Mouse (Mus musculus) left cerebral cortex, adult 8-10 months (tissue): ENCODE results near the gene Pcdh9. TPM values are rescaled to one million over a fixed set of nuclear protein-coding genes. Genes with fewer than 3 reads are reported as not detected.
A peak's percentile ranks its signal among the peaks of the same experiment; 100 is the strongest.

ENCODE experiments used
- DNase-seq, 2 experiments: peaks; one replicate each; pipeline ENCODE4 v3.0.0; 2022; ENCODE audit warnings: low spot score in 2 of 2
- total RNA-seq, 4 experiments: library from RNA; stranded (reverse); gene quantifications; 2 replicates each; pipeline ENCODE4 v1.2.4; 2022

The Pcdh9 gene
- total RNA-seq, 4 experiments from 2014 or later, result 170 to 200 (median 175) TPM

DNA sequence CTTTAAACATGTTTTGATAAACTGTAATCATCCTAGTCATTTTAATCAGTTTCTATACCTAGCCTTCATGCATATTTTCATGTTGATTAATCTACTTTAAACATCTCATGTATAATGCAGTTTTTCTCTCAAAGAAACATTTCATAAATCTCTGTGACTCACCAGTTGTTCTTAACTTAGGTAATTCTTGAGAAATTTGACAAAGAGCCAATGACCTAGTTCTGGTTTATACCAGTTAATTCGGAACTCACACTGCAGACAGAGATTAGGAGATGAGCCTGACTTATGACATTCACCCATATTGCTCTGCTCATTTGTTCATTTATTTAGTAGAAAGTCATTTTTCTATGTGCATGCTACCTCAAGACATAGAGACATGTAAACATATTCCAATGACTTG, 328.9 kb downstream of the Pcdh9 start:
- no peak for DNase-seq

GRCm38 (mm10) chr14:93553771-93554170, 336.7 kb downstream of the Pcdh9 start:
- DNase-seq, result no peak

DNA sequence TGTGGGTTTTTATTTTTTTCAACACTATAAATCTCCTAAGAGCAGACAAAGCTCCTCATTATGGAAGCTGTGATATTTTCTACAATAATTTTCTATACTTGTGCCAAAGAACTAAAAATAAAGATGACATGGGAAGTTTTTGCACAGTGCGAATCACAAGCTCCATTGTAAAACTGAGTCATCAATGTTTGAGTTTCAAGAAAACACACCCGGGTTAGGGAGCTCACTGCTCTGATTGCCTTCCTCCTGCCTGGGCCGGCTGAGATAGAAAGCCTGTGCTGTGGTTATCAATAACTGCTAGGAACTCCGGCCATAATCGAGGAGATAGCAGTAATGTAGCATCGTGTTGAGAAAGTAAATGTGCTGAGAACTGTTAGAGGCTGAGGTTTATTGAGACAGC, 344.9 kb downstream of the Pcdh9 start:
- no peak for DNase-seq

DNA sequence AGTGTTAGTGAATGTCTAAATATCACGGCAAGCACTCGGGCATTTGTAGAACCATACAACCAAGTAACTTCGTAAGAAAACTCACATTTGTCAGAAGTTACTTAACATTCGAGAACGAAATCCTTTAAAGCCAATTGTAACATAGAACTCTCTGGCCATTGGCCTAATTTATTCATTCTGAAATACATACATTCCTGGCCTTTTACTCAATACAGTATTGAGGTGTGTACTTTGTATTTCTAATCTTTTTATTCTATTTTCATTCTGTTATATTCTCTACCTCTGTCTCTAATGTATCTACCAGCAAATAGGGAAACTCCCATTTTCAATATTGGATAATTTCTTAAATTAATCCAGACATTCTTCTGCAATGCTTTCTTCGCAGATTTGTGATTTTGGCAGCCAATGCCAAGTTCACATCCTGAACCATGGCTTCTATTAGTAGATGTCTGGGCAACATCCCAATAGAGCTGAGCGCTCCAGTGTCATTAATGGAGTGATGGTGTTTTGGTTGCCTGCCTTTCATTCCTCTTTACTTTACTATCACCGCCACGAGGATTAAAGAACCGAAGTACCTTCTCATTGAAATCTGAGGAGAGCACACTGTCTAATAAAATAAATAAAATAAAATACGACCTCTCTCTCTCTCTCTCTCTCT, 346.4 kb downstream of the Pcdh9 start:
- DNase-seq, result no peak

DNA sequence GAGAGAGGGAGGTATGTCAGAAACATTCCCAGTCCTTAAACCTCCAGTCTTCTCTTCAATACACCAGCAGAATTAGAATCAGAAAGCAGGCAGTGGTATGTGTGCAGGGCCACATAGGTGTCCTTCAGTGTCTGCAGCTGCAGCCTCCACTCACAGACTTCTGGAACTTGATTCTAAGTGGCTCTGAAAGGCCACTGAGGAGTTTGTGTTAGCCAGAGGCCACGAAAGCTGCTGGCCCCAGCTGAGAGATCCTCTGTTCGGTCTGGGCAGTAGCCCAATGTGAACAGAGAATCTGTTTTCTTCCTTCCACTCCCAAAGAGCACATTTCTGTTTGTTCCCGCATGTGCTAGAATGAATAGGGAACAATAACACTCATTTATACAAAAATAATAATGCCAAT, 346.9 kb downstream of the Pcdh9 start:
- DNase-seq, result peak in 1 of 2 experiments; percentile 63

GRCm38 (mm10) chr14:93534928-93535327, 355.6 kb downstream of the Pcdh9 start:
- no peak for DNase-seq

DNA sequence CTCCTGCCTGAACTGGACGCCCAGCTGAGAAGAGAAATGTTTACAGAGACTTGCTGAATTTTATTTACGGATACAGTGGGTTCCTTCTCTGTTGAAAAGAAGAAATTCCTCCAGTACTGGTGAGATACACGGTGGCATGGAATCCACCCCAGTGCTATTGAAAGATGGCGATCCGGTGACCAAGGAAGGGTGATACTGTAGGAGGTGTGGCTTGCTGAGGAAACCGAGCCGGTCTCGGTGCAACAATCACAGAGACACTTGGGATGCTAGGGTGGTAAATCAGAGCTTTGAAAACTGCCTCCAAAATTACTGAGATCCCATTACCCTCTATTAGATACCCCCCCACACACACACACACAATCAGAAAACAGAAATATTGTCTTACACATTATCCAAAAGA, 367.0 kb downstream of the Pcdh9 start:
- no peak for DNase-seq

DNA sequence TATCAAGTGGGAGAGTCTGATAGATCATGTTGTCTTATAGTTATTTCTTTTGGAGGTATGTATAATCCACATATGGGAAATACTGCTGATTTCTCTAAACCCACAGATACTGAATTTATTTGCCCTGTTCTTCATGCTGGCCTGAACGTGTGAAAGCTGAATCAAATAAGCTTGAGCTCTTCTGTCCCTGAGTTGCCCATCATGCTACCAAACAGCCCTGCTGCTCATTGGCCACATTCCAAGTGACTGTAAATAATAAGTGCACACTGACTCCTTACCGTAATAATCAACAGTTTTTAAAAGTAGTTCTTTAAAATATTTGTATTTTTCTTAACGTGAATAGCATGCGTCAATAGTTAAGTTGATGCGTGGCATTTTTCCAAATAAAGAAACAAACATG, 370.3 kb downstream of the Pcdh9 start:
- DNase-seq, result no peak

DNA sequence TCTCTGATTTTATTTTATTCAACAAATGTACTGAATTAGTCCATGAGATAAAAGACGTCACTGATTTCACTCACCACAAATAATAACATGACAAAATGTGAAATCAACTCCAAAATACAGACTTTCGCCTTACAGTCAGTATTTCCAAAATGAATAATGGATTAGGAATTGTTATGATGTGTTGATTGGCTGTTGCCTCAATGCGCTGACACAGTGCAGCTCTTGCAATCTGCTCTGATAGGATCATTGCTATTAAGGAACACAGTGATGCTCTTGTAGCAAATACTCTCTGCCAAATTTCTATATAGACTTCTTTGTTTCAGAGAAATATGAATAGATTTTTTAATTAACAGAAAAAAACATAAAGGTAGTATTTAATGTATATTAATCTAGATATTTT, 373.8 kb downstream of the Pcdh9 start:
- no peak for DNase-seq

GRCm38 (mm10) chr14:93506107-93506506, 384.4 kb downstream of the Pcdh9 start:
- no peak for DNase-seq

DNA sequence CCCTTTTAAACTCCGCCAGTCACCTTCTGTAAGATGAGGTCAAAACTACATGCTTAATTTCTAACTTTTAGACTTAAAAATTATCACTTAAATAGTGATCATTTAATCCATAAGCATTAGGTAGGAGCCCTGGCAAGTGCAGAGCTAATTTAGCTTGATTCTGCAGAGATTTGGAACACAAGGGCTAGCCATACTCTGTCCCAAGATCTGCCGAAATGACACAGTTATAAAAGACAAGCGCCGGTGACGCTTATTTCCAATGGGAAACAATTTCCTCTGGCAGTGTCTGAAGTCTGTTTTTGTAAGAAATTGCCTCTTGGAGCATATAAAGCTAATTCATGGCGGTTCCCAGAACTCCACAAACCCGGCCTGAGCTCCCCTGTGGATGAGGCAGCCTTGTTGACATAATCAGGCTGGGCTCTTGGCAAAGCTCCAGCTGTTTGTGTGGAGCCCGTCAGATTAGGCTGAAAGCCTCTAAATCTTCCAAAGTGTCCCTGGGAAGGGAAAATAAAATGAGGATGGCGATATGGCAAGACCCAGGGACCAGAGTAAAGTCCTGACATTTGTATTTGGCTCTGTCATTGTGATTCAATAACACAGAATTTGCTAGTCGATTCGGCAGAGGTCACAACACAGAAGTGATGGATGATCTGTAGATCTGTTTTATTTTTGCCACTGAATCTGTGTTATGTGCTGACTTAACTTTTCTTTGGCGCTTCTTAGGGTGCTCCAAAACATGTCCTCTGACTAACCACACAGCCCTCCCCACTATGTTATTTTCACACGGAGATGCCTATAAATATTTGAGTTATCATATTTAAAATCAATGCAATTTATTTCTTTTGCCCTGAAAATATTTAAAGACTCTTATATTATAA, 391.4 kb downstream of the Pcdh9 start:
- peak in 1 of 2 experiments; percentile 32 for DNase-seq

DNA sequence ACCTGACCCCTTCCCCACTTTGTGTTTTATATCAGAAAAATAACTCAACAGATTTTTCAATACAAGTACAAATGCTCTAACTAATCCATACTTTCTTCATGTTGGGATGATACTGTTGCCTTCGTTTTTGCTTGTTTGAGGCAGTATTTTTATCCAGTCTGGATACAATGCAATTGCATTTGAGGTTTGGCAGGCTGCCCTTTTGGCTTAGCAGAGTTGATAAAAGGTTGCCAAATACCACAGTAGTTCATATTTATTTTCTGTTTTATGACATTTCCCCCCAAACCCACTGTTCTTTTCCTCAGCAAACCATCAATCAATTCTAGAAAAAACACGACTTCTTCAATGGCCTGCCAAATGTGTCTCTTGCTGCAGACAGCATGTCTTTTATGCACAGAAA, 415.5 kb downstream of the Pcdh9 start:
- no peak for DNase-seq

DNA sequence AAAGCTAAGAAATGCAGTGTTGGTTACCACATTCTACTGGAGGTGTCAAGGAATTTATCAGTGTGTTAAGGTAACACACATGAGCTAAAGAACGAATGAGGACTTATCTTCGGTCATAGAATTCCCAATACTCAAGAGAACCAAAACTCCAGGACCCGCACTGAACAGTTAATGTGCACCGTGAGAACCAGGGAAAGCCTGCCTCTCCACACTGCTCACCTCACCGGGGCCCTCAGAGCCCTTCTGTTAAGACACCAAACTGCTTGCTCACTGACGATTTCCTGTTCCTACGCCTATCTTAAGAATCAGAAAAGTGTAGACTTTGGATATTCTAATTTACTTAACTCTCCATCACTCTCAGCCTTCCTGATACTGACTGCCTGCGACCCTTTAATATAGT, 418.0 kb downstream of the Pcdh9 start:
- DNase-seq, result no peak

- no peak for DNase-seq
Observed at GRCm38 (mm10) chr14:93463360-93463892, 427.1 kb downstream of the Pcdh9 start.

DNA sequence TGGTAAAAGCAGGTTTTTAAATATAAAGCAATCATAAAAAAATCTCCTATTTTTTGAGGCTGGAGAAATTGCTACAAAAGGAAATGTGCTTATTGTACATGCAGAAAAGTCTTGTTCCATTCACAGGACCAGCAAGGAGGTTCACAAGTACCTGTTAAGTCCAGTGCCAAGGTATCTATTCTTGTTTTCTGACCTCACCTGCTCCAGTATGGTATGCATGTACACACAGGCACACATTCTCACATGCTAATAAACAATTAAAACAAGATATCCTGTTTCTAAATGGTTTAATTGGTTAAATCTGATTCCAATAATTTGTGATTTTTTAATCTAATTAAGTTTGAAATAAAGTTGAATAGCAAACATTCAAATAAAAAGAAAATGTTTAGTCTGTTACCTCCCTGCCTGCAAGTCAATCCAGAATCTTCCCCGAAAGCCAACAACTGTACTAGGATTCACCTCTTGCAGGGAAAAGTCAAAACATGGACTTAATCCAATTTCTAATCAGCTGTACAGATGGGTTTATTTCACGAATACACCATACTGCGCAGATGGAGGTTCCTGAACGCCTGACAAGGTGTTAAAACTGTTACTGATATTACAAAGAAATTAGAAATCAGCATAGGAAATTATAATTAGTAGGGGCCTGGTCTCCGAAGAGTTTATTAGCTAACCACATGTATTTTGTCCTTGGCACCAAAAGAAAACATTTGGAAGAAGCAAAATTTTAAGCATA, 439.4 kb downstream of the Pcdh9 start:
- DNase-seq, result no peak

GRCm38 (mm10) chr14:93441852-93442251, 448.6 kb downstream of the Pcdh9 start:
- no peak for DNase-seq

DNA sequence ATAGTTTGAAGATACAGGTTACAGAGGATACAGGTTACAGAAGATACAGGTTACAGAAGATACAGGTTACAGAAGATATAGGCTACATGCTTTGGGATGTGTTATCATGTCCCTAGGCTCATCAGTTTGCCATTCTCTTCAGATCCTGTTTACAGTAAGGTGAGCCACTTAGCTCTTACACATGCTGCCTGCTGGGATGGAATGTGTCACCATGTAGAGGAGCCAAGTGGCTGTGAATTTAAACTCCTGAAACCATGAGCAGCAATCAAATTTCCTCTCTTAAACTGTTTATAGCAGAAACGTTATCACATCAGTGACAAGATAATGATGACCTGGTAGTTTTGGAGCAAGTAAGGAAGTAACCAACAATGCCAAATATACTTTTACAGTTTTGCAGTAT, 453.3 kb downstream of the Pcdh9 start:
- DNase-seq, result no peak

DNA sequence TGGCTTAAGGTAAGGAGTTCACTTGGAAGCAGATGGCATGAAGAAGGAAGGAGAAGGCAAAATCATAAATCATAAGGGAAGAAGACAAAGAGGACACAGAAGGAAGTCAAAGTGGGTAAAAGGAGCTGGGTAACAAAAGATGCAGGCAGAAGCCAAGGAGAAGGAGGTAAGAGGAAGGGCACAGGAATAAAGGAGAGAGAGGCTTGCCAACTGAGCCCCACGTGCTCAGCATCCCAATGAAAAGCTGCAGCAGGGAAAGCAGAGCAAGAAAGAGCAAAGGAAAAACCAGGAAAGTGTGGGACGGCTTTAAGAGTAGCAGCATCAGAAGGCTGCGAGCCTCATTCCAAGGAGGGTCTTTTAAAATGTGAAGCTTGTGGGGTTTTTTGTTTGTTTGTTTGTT, 473.7 kb downstream of the Pcdh9 start:
- DNase-seq, result peak; percentile 18 to 23

GRCm38 (mm10) chr14:93415496-93415895, 475.0 kb downstream of the Pcdh9 start:
- no peak for DNase-seq

DNA sequence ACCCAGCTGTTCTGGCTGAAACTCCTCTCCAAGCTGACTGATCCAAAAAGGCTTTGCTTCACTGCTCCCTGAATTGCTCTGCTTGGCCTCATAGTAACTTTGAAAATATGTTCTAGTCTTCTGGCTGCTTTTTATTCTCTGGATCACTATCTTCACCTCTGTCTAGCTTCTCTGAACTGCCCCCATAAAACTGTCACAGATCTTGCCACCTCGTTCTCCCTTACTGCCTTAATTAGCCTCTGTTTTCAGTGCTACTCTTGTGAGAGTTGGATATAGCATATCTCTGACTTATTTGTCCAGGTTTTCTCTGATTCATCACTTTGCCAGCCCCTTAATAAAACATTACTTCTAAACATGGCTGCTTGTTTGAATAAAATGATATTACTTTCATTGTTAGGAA, 481.2 kb downstream of the Pcdh9 start:
- DNase-seq, result no peak

DNA sequence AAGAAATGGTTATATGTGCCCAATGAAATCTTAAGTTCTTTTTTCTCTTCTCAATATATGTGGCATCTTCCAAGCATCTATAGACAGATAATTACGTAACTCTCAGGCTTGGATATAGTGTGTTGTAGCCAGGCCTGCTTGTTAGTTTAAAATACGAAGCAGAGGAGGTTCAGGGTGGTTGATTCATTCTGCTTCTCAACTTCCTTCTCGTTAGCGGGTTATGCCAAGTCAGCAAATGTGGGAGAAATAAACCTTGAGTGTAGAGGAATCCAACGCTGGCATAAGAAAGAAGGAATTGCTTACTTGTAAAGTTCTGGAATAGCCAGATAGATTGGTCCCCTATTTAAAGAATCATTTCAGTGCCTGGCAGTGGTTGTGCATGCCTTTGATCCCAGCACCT, 482.7 kb downstream of the Pcdh9 start:
- DNase-seq, result no peak

DNA sequence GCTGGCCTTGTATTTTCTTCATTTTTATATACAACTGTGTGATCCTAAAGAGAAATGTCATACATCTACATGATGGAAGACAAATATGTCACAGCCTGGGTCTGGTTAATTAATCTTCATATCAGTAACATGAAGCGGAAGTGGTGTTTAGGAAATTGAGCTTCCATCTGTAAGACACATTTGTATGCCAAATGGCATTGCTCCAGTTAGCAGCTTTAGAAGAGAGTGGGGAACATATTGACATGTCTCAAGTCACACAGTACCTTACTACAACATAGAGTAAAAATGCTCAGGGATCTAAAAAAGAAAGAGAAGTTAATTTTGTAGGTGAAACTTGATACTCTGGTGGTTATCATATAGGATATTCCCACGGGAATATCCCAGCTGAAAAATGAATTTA, 505.4 kb downstream of the Pcdh9 start:
- no peak for DNase-seq
